Mouse (Mus musculus): Measurements from ENCODE around the gene Tpt1. TPM values are rescaled to one million over a fixed set of nuclear protein-coding genes. Genes with fewer than 3 reads are reported as not detected.

Gene Tpt1
- polyA plus RNA-seq, 1 experiment: 5,697 TPM

- H3K4me3 ChIP-seq (ENCODE audit: insufficient read depth, poor library complexity, severe bottlenecking): peak overlapping the region; percentile 71
- peaks cover 42% of the 10 kb centered on the region for H3K79me3 ChIP-seq (ENCODE audit: low read depth)
- H3K79me2 ChIP-seq (ENCODE audit: control insufficient read depth, insufficient read depth): peaks cover 63% of the 10 kb centered on the region
- no peaks in the 10 kb centered on the region for H3K27me3 ChIP-seq (ENCODE audit: control insufficient read depth, insufficient read depth, insufficient read length)
- no peak for TF ChIP-seq USF1 (IDR thresholded peaks at IDR 0.05; ENCODE audit: low read depth)
- peak; percentile 42 for TF ChIP-seq MAX (IDR thresholded peaks at IDR 0.05)
- H3ac ChIP-seq (ENCODE audit: control insufficient read depth, insufficient read length, low read depth): peak overlapping the region; percentile 90
- peaks cover 51% of the 10 kb centered on the region for H3K36me3 ChIP-seq (ENCODE audit: control insufficient read depth, insufficient read depth)
Observed at GRCm38 (mm10) chr14:75845698-75846115, 814 bp downstream of the Tpt1 start.

GRCm38 (mm10) chr14:75847669-75848068 is 2.8 kb downstream of the Tpt1 start:
- Histone ChIP-seq H3K27me3 (ENCODE audit: control insufficient read depth, insufficient read depth, insufficient read length) (no peaks in the 10 kb centered on the region), H3K36me3 (ENCODE audit: control insufficient read depth, insufficient read depth) (peaks cover 57% of the 10 kb centered on the region), H3ac (ENCODE audit: control insufficient read depth, insufficient read length, low read depth) (peak overlapping the region; percentile 1), H3K79me3 (ENCODE audit: low read depth) (peaks cover 42% of the 10 kb centered on the region), H3K79me2 (ENCODE audit: control insufficient read depth, insufficient read depth) (peaks cover 63% of the 10 kb centered on the region), H3K4me3 (ENCODE audit: insufficient read depth, poor library complexity, severe bottlenecking) (peak overlapping the region; percentile 71)
- TF ChIP-seq USF1 (IDR thresholded peaks at IDR 0.05; ENCODE audit: low read depth): no peak

DNA sequence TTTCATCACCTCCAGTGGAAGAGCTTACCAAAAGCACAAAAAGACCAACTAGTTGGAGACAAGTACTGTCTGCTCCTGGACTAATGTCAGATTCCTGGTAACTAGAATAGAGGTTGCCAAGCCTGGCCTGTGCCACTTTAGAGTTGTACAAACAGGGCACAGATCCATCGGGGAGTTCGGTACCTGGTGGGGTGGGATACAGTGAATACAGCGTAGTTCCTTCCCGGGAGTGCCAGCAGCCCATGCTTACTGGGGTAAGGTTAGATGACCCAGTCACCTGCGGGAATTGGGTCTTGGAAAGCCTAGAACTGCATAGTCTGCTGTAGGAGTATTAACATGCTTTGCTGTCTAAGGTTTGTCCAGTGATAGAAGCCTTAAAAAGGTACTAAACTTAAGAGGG is 3.6 kb downstream of the Tpt1 start:
- Histone ChIP-seq H3K36me3 (ENCODE audit: control insufficient read depth, insufficient read depth) (peaks cover 61% of the 10 kb centered on the region), H3ac (ENCODE audit: control insufficient read depth, insufficient read length, low read depth) (no peak overlapping the region), H3K79me2 (ENCODE audit: control insufficient read depth, insufficient read depth) (peaks cover 72% of the 10 kb centered on the region), H3K4me3 (ENCODE audit: insufficient read depth, poor library complexity, severe bottlenecking) (no peak overlapping the region), H3K27me3 (ENCODE audit: control insufficient read depth, insufficient read depth, insufficient read length) (no peaks in the 10 kb centered on the region), H3K79me3 (ENCODE audit: low read depth) (peaks cover 43% of the 10 kb centered on the region)
- no peak for TF ChIP-seq FOSL1 (IDR thresholded peaks at IDR 0.05; ENCODE audit: insufficient read depth, low read length, poor library complexity, severe bottlenecking)

DNA sequence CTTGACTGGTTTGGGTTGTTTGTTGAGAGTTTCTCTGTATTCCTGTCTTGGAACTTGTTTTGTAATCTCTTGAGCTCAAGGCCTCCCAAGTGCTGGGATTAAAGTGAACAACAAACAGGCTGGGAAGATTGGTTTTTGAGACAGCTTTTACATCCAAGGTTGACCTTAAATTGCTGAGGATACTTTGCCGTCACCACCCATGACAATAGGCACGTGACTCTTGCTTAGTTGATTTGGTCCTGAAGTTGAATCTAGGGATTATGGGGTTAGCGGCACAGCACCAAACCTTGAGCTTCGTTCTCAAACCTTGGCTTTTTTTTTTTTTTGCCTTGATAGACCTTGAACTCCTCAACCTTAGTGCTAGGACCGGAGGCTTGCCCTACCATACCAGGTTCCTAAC is 4.3 kb downstream of the Tpt1 start:
- peaks cover 46% of the 10 kb centered on the region for H3K79me3 ChIP-seq (ENCODE audit: low read depth)
- TF ChIP-seq USF1 (IDR thresholded peaks at IDR 0.05; ENCODE audit: low read depth): peak; percentile 66
- TF ChIP-seq MYOG (IDR thresholded peaks at IDR 0.05; ENCODE audit: control insufficient read depth, extremely low read depth, insufficient read length): no peak
- TF ChIP-seq CEBPB (IDR thresholded peaks at IDR 0.05; ENCODE audit: low read depth): no peak
- H3K79me2 ChIP-seq (ENCODE audit: control insufficient read depth, insufficient read depth): peaks cover 68% of the 10 kb centered on the region
- H3K27me3 ChIP-seq (ENCODE audit: control insufficient read depth, insufficient read depth, insufficient read length): no peaks in the 10 kb centered on the region
- no peak overlapping the region for H3ac ChIP-seq (ENCODE audit: control insufficient read depth, insufficient read length, low read depth)
- no peak overlapping the region for H3K4me3 ChIP-seq (ENCODE audit: insufficient read depth, poor library complexity, severe bottlenecking)
- peaks cover 65% of the 10 kb centered on the region for H3K36me3 ChIP-seq (ENCODE audit: control insufficient read depth, insufficient read depth)

DNA sequence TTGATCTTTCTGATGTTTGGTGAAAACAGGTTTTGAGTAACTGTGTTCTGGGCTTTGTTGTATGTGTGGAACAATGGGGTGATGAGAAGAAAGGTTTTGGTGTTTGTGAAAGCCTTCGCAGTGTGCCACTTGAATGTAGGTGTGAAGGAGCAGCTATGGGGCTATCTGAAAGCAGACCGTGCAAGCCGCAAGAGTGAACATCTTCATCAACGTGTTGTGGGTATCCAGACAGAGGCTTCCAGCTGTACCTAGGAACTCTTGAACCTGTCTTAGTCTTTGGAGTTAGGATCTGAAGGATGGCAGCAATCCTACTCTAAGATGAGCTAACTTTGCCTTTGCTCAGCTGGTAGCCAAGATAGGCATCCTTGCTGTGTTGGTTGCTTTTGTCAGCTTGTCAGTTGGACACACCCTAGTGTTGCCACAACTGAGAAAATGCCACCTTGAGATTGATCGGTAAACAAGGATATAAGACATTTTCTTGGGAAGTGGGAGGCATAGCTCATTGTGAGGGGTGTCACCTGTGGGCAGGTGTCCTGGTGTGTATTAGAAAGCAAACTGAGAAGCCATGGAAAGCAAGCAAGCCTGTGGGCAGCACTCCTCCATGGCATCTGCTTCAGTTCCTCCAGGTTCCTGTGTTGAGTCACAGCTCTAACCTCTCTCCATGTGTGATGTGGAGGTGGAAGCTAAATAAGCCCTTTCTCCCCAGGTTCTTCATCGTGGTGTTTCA is 5.1 kb downstream of the Tpt1 start:
- Histone ChIP-seq H3K79me2 (ENCODE audit: control insufficient read depth, insufficient read depth) (peaks cover 63% of the 10 kb centered on the region), H3K36me3 (ENCODE audit: control insufficient read depth, insufficient read depth) (peaks cover 65% of the 10 kb centered on the region), H3K27me3 (ENCODE audit: control insufficient read depth, insufficient read depth, insufficient read length) (no peaks in the 10 kb centered on the region), H3K79me3 (ENCODE audit: low read depth) (peaks cover 46% of the 10 kb centered on the region), H3K4me3 (ENCODE audit: insufficient read depth, poor library complexity, severe bottlenecking) (no peak overlapping the region), H3ac (ENCODE audit: control insufficient read depth, insufficient read length, low read depth) (no peak overlapping the region)
- TF ChIP-seq MAX (IDR thresholded peaks at IDR 0.05): no peak

GRCm38 (mm10) chr14:75850819-75851218 is 5.9 kb downstream of the Tpt1 start:
- Histone ChIP-seq H3ac (ENCODE audit: control insufficient read depth, insufficient read length, low read depth) (no peak overlapping the region), H3K79me2 (ENCODE audit: control insufficient read depth, insufficient read depth) (peaks cover 56% of the 10 kb centered on the region), H3K4me3 (ENCODE audit: insufficient read depth, poor library complexity, severe bottlenecking) (no peak overlapping the region), H3K27me3 (ENCODE audit: control insufficient read depth, insufficient read depth, insufficient read length) (no peaks in the 10 kb centered on the region), H3K36me3 (ENCODE audit: control insufficient read depth, insufficient read depth) (peaks cover 63% of the 10 kb centered on the region), H3K79me3 (ENCODE audit: low read depth) (peaks cover 41% of the 10 kb centered on the region)
- TF ChIP-seq MYOD1 (IDR thresholded peaks at IDR 0.05; ENCODE audit: control insufficient read depth, insufficient read length, low read depth) (no peak), USF1 (IDR thresholded peaks at IDR 0.05; ENCODE audit: low read depth) (no peak), MYOG (IDR thresholded peaks at IDR 0.05; ENCODE audit: control insufficient read depth, extremely low read depth, insufficient read length) (no peak), CTCF (IDR thresholded peaks at IDR 0.05; ENCODE audit: control insufficient read depth, insufficient read depth, insufficient read length) (no peak), FOSL1 (IDR thresholded peaks at IDR 0.05; ENCODE audit: insufficient read depth, low read length, poor library complexity, severe bottlenecking) (no peak), CEBPB (IDR thresholded peaks at IDR 0.05; ENCODE audit: low read depth) (no peak), MAX (IDR thresholded peaks at IDR 0.05) (no peak)

DNA sequence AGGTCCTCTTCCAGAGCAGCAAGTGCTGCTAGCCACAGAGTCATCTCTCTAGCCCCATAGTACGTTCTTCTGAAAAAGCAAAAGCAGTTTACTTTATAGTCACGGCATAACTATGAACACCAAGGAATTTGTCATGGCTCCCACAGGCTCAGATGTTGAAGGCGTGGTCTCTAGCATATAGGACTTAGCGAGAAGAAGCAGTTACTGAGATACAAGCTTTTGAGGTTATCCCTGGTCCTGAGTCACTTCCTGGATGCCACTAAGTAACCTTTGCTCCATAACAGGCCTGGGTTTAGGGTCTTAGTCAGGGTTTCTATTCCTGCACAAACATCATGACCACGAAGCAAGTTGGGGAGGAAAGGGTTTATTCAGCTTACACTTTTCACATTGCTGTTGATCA is 7.1 kb downstream of the Tpt1 start:
- Histone ChIP-seq H3K79me3 (ENCODE audit: low read depth) (peaks cover 29% of the 10 kb centered on the region), H3K36me3 (ENCODE audit: control insufficient read depth, insufficient read depth) (peaks cover 51% of the 10 kb centered on the region), H3ac (ENCODE audit: control insufficient read depth, insufficient read length, low read depth) (no peak overlapping the region), H3K4me3 (ENCODE audit: insufficient read depth, poor library complexity, severe bottlenecking) (no peak overlapping the region), H3K79me2 (ENCODE audit: control insufficient read depth, insufficient read depth) (peaks cover 44% of the 10 kb centered on the region), H3K27me3 (ENCODE audit: control insufficient read depth, insufficient read depth, insufficient read length) (no peaks in the 10 kb centered on the region)
- TF ChIP-seq MYOD1 (IDR thresholded peaks at IDR 0.05; ENCODE audit: control insufficient read depth, insufficient read length, low read depth) (peak; percentile 11), MAX (IDR thresholded peaks at IDR 0.05) (no peak), FOSL1 (IDR thresholded peaks at IDR 0.05; ENCODE audit: insufficient read depth, low read length, poor library complexity, severe bottlenecking) (peak; percentile 5)

Data from C2C12 (cell line).